Mouse (Mus musculus): ENCODE data around the gene Hint2. TPM values are rescaled to one million over a fixed set of nuclear protein-coding genes. Genes with fewer than 3 reads are reported as not detected.

Gene Hint2
- polyA plus RNA-seq, 1 experiment from 2014 or later, result 78.6 TPM

GRCm38 (mm10) chr4:43678541-43678940 is 22.3 kb upstream of the Hint2 start:
- no peaks in the 10 kb centered on the region for H3K27me3 ChIP-seq
- H3K9me3 ChIP-seq, result no peaks in the 10 kb centered on the region
- H3K27ac ChIP-seq, result no peak overlapping the region
- H3K36me3 ChIP-seq, result peaks cover 92% of the 10 kb centered on the region
- no peak overlapping the region for H3K4me2 ChIP-seq
- H3K9ac ChIP-seq, result no peak overlapping the region
- ATAC-seq (ENCODE audit: low FRiP score), result no peak
- no peak overlapping the region for H3K4me3 ChIP-seq
- WGBS, result 91% methylated on average over 6 of the region's 6 CpGs
- 0 out of 2 replicates have a peak, but pooled peaks cover 2% of the 10 kb centered on the region for H3K4me1 ChIP-seq (replicated peaks)

- peaks cover 29% of the 10 kb centered on the region for H3K4me1 ChIP-seq (replicated peaks)
- no peak overlapping the region for H3K9ac ChIP-seq
- no peak overlapping the region for H3K4me3 ChIP-seq
- no peaks in the 10 kb centered on the region for H3K27me3 ChIP-seq
- ATAC-seq (ENCODE audit: low FRiP score), result no peak
- H3K4me2 ChIP-seq, result no peak overlapping the region
- WGBS, result 85% methylated on average over 4 of the region's 4 CpGs
- no peak overlapping the region for H3K27ac ChIP-seq
- H3K36me3 ChIP-seq, result peaks cover 64% of the 10 kb centered on the region
- no peaks in the 10 kb centered on the region for H3K9me3 ChIP-seq
Observed at GRCm38 (mm10) chr4:43675608-43676007, 19.3 kb upstream of the Hint2 start.

GRCm38 (mm10) chr4:43674974-43675373 is 18.7 kb upstream of the Hint2 start:
- Histone ChIP-seq H3K4me2 (no peak overlapping the region), H3K4me1 (replicated peaks) (peaks cover 36% of the 10 kb centered on the region), H3K4me3 (no peak overlapping the region), H3K27me3 (no peaks in the 10 kb centered on the region), H3K9me3 (no peaks in the 10 kb centered on the region), H3K36me3 (peaks cover 59% of the 10 kb centered on the region), H3K27ac (no peak overlapping the region), H3K9ac (no peak overlapping the region)
- ATAC-seq (ENCODE audit: low FRiP score), result no peak
- 82% methylated on average over 5 of the region's 5 CpGs for WGBS

- WGBS, result 78% methylated on average over 8 of the region's 8 CpGs
- Histone ChIP-seq H3K27me3 (no peaks in the 10 kb centered on the region), H3K4me2 (no peak overlapping the region), H3K27ac (no peak overlapping the region), H3K9ac (no peak overlapping the region), H3K4me1 (replicated peaks) (peaks cover 40% of the 10 kb centered on the region), H3K9me3 (no peaks in the 10 kb centered on the region), H3K4me3 (no peak overlapping the region), H3K36me3 (peaks cover 46% of the 10 kb centered on the region)
- ATAC-seq (ENCODE audit: low FRiP score), result no peak
Observed at GRCm38 (mm10) chr4:43673703-43674102, 17.4 kb upstream of the Hint2 start.

GRCm38 (mm10) chr4:43672070-43672469 is 15.8 kb upstream of the Hint2 start:
- H3K36me3 ChIP-seq, result peaks cover 30% of the 10 kb centered on the region
- H3K4me2 ChIP-seq, result peak overlapping the region; percentile 65
- H3K27ac ChIP-seq, result peak overlapping the region; percentile 30; the same call in 1 of the 2 replicates
- no peak for ATAC-seq (ENCODE audit: low FRiP score)
- H3K27me3 ChIP-seq, result peaks cover 8% of the 10 kb centered on the region; the same call in 1 of the 2 replicates
- H3K9me3 ChIP-seq, result no peaks in the 10 kb centered on the region
- H3K4me3 ChIP-seq, result peak overlapping the region; percentile 85
- peaks cover 45% of the 10 kb centered on the region for H3K4me1 ChIP-seq (replicated peaks)
- WGBS, result 2% methylated on average over 2 of the region's 2 CpGs
- H3K9ac ChIP-seq, result peak overlapping the region; percentile 55

- 0% methylated on average over 25 of the region's 25 CpGs for WGBS
- H3K27me3 ChIP-seq, result peaks cover 30% of the 10 kb centered on the region
- no peaks in the 10 kb centered on the region for H3K9me3 ChIP-seq
- H3K9ac ChIP-seq, result peak overlapping the region; percentile 97
- peaks cover 45% of the 10 kb centered on the region for H3K4me1 ChIP-seq (replicated peaks)
- H3K4me2 ChIP-seq, result peak overlapping the region; percentile 65
- ATAC-seq (ENCODE audit: low FRiP score), result peak; percentile 55
- peaks cover 4% of the 10 kb centered on the region for H3K36me3 ChIP-seq
- peak overlapping the region; percentile 85 for H3K4me3 ChIP-seq
- H3K27ac ChIP-seq, result peak overlapping the region; percentile 83
Observed at GRCm38 (mm10) chr4:43669428-43669794, 13.1 kb upstream of the Hint2 start.

- 2% methylated on average over 37 of the region's 41 CpGs for WGBS
- peak; percentile 95 for ATAC-seq (ENCODE audit: low FRiP score)
- H3K27ac ChIP-seq, result peak within 1 kb of the TSS; percentile 83
- H3K4me2 ChIP-seq, result peak within 1 kb of the TSS; percentile 65
- no peaks in the 10 kb centered on the region for H3K9me3 ChIP-seq
- H3K4me1 ChIP-seq (replicated peaks), result peaks cover 45% of the 10 kb centered on the region
- peak within 1 kb of the TSS; percentile 97 for H3K9ac ChIP-seq
- H3K27me3 ChIP-seq, result peaks cover 32% of the 10 kb centered on the region
- H3K4me3 ChIP-seq, result peak within 1 kb of the TSS; percentile 85
- H3K36me3 ChIP-seq, result no peaks in the 10 kb centered on the region
Observed at GRCm38 (mm10) chr4:43668782-43669427, 12.6 kb upstream of the Hint2 start, which contains the start of the genes Tmem8b and Fam221b. Gene Tmem8b, plus strand, starts transcription at chr4:43668971. Gene Fam221b, minus strand, starts transcription at chr4:43669145.

- no peak for ATAC-seq (ENCODE audit: low FRiP score)
- no peak overlapping the region for H3K27ac ChIP-seq
- WGBS, result 24% methylated on average over 4 of the region's 4 CpGs
- H3K27me3 ChIP-seq, result peaks cover 54% of the 10 kb centered on the region
- no peaks in the 10 kb centered on the region for H3K36me3 ChIP-seq
- H3K4me1 ChIP-seq (replicated peaks), result peaks cover 24% of the 10 kb centered on the region
- no peak overlapping the region for H3K4me3 ChIP-seq
- no peak overlapping the region for H3K9ac ChIP-seq
- H3K9me3 ChIP-seq, result no peaks in the 10 kb centered on the region
- no peak overlapping the region for H3K4me2 ChIP-seq
Observed at GRCm38 (mm10) chr4:43666412-43666811, 10.1 kb upstream of the Hint2 start.

- H3K27ac ChIP-seq, result peak overlapping the region; percentile 20; the same call in 1 of the 2 replicates
- H3K36me3 ChIP-seq, result peaks cover 4% of the 10 kb centered on the region
- ATAC-seq (ENCODE audit: low FRiP score), result no peak
- no peak overlapping the region for H3K9ac ChIP-seq
- H3K4me2 ChIP-seq, result peak overlapping the region; percentile 45
- 63% methylated on average over 4 of the region's 4 CpGs for WGBS
- H3K4me3 ChIP-seq, result peak overlapping the region; percentile 80
- no peaks in the 10 kb centered on the region for H3K9me3 ChIP-seq
- peaks cover 29% of the 10 kb centered on the region for H3K27me3 ChIP-seq
- peaks cover 31% of the 10 kb centered on the region for H3K4me1 ChIP-seq (replicated peaks)
Observed at GRCm38 (mm10) chr4:43657146-43657545, 880 bp upstream of the Hint2 start.

GRCm38 (mm10) chr4:43655656-43656338 is 469 bp downstream of the Hint2 start:
- Histone ChIP-seq H3K4me2 (peak overlapping the region; percentile 65), H3K4me3 (peak overlapping the region; percentile 80), H3K9ac (peak overlapping the region; percentile 89), H3K9me3 (no peaks in the 10 kb centered on the region), H3K36me3 (peaks cover 18% of the 10 kb centered on the region), H3K27ac (peak overlapping the region; percentile 94), H3K4me1 (replicated peaks) (peaks cover 31% of the 10 kb centered on the region), H3K27me3 (peaks cover 16% of the 10 kb centered on the region)
- 6% methylated on average over 34 of the region's 34 CpGs for WGBS
- ATAC-seq (ENCODE audit: low FRiP score), result peak; percentile 0; the same call in 1 of the 2 replicates

GRCm38 (mm10) chr4:43653161-43654015 is 2.9 kb downstream of the Hint2 start, which contains the start of gene Spag8:
Gene Spag8, minus strand, starts transcription at chr4:43653594.
- H3K9me3 ChIP-seq, result no peaks in the 10 kb centered on the region
- peak within 1 kb of the TSS; percentile 51 for H3K4me2 ChIP-seq
- H3K27ac ChIP-seq, result peak within 1 kb of the TSS; percentile 56
- H3K9ac ChIP-seq, result peak within 1 kb of the TSS; percentile 20; the same call in 1 of the 2 replicates
- H3K27me3 ChIP-seq, result peaks cover 1% of the 10 kb centered on the region; the same call in 1 of the 2 replicates
- H3K36me3 ChIP-seq, result peaks cover 37% of the 10 kb centered on the region
- H3K4me3 ChIP-seq, result peak within 1 kb of the TSS; percentile 33
- peaks cover 31% of the 10 kb centered on the region for H3K4me1 ChIP-seq (replicated peaks)
- ATAC-seq (ENCODE audit: low FRiP score), result no peak
- 12% methylated on average over 24 of the region's 24 CpGs for whole genome bisulfite sequencing

- Histone ChIP-seq H3K4me1 (replicated peaks) (peaks cover 31% of the 10 kb centered on the region), H3K27ac (peak overlapping the region; percentile 56), H3K9me3 (no peaks in the 10 kb centered on the region), H3K27me3 (no peaks in the 10 kb centered on the region), H3K4me2 (peak overlapping the region; percentile 51), H3K36me3 (peaks cover 44% of the 10 kb centered on the region), H3K4me3 (peak overlapping the region; percentile 33), H3K9ac (peak overlapping the region; percentile 20; the same call in 1 of the 2 replicates)
- 89% methylated on average over 4 of the region's 4 CpGs for WGBS
- no peak for ATAC-seq (ENCODE audit: low FRiP score)
Observed at GRCm38 (mm10) chr4:43652726-43653125, 3.5 kb downstream of the Hint2 start.

Data from hindbrain, embryonic 13.5 days (tissue).